Mouse (Mus musculus): ENCODE measurements around the gene Tekt2.

The Tekt2 gene

GRCm38 (mm10) chr4:126325281-126325861, at the start of gene Tekt2:
Gene Tekt2 (minus strand): TSS chr4:126325688.
- DNase-seq, result no peak

GRCm38 (mm10) chr4:126371497-126371896, 46.0 kb upstream of the Tekt2 start:
- DNase-seq, result no peak

- DNase-seq, result no peak
Observed at GRCm38 (mm10) chr4:126360069-126360468, 34.6 kb upstream of the Tekt2 start.

DNA sequence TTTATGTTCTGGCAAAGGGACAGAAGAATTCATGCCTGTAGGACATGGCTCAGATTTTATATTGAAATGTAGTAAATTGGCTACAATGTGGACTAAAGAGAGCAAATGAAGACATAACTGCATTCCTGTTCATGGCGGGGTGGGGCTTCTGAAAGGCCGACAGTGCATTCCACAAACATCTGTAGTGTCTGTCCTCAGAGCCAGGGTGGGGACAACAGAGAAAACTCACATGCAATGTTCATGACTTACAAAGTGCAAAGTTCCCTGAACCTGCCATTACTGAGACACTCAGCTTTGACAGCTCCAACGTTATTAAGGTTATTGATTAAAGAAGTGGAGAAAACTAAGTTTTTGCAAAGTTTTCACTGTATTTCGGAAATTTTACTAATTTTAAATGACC, 18.0 kb upstream of the Tekt2 start:
- DNase-seq, result no peak

DNA sequence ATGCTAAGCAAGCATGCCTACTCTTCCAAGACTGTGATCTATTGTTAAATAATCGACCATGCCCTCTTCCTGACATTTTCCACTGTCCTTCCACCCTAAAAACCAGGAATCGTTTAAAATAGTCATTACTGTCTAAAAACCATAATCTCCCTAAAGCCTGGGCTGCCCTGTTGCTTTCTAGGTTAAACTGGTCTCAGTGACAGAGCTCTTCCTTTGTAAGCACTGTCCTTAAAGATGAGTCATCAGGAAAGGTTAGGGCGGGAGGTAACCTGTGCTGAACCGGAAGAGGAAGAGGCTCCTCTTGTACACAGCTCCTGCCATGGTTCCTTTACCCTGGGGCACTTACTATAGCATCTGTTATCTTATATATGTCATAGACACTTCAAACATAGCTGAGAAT, 14.0 kb upstream of the Tekt2 start:
- no peak for DNase-seq

DNA sequence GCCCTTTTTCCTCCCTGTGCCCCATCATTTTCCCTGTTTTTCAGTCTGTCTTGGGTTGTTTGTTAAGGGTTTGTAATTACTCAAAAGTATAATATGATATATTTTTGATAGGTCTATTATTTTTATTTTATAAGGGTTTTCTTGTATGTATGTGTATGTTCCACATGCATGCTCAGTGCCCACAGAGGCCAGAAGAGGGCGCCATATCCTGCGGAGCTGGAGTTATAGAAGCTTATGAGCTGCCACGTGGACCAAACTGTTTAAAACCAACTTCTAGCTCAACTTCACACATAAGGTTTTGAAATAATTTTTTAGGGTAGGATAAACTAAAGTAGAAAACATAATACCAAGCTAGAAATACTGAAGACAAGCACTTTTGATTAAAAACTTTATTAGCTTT, 6.9 kb upstream of the Tekt2 start:
- no peak for DNase-seq

- no peak for DNase-seq
Observed at GRCm38 (mm10) chr4:126331751-126332150, 6.3 kb upstream of the Tekt2 start.

GRCm38 (mm10) chr4:126330295-126330694, 4.8 kb upstream of the Tekt2 start:
- DNase-seq, result no peak

DNA sequence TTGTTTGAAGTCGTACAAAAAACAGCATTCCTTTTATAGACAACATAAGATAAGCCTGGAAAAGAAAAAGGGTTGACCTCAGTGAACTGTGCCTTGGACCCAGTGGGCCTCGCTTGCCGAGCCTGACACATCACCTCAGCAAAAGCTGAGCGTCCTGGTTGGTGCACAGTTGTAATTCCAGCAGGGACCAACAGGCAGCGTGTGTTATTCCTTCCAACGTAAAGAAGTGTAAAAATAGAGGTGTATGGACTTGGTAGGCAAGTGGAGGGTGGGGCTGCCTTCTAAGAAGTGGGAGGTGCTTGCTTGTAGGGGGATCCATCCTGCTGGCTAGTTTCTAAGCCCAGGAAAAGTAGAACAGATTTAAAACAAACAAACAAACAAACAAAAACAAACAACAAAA, 548 bp upstream of the Tekt2 start:
- DNase-seq, result no peak

DNA sequence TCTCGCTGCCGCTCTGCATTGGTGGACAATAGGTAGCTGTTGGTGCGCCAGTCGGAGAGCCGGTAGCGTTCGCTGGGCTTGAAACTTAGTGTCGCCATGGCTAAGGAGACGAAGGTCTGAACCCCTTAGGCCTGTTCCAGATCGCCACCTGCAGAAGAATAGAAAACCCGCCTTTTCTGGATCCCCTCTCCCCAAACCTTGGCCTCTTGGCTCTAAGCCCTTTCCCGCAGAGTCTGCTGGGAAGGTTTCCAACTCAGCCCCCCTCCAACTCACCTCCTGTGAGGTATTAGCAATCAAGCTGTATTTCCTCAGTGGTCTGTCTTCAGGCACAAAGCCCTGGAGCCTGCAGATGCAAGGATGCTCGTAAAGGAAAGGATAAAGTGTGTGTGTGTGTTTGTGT, 627 bp downstream of the Tekt2 start:
- no peak for DNase-seq

GRCm38 (mm10) chr4:126322646-126323045, 2.8 kb downstream of the Tekt2 start:
- no peak for DNase-seq

DNA sequence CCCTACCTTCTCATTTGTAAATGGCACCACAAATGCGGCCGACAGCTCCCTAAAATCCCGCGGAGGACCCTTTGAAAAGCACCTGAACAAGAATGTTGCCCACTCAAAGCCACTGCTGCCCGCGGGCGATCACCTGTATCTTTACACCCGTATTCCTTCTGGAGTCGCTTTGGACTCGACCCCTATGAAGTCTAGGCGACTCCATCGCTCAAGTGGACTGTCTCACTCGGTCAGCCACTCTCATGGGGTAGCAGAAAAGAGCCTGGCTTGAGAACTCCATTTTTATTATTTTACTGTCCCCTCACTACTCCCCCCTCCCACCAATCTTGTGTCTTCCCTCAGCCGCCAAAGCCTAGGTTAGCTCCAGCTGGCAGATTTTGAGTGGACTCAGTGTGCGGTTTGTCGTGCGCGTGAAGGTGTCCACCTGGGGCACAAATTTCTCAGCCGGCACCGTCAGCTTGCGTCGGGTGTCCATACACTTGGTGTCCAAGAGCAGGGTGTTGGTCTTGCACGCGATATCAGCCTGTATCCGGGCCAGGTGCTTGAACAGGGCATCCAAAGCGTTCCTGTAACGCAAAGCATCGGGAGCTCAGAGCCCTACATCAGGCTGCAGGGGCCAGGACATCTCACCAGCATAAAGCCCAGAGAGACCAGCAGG, 3.5 kb downstream of the Tekt2 start:
- DNase-seq, result peak in 1 of 2 experiments; percentile 45

DNA sequence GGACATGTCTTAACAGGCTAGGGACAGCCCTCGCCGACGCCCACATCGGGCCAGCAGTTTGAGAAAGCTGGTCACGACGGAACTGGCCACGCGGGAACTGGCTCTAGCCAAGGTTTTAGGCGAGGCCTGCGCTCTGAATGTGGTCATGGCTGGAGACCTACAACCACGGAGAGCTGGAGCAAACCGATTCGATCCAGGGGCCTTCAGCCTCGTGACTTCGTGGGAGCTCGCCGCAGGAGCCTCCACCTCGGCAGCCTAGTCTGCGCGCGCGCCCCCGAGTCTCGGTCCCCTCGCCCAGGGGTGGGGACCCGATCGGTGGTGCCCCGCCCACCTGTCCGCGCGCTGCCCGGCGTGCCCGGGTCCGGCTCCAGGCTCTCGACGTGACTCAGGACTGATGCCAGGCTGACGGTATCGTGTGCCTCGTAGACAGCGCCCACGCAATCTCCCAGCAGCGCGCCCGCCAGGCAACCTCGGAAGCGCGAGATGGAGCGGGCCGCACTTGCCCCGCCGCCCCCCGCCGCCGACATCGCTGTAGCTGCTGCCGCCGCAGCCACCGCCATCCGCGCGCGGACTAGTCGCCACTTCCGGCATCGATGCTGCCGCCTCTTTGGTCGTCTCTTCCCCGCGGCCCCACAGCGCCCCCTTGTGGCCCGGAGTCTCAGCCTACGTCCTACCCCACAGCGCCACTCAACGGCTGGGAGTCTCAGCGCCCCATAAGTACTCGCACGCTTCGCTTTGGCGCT, 4.2 kb downstream of the Tekt2 start, which contains the start of gene Adprhl2:
TSS of gene Adprhl2 (minus strand) at position 593 of the 743 bp plus-strand sequence.
- peak; percentile 97 to 100 for DNase-seq

DNA sequence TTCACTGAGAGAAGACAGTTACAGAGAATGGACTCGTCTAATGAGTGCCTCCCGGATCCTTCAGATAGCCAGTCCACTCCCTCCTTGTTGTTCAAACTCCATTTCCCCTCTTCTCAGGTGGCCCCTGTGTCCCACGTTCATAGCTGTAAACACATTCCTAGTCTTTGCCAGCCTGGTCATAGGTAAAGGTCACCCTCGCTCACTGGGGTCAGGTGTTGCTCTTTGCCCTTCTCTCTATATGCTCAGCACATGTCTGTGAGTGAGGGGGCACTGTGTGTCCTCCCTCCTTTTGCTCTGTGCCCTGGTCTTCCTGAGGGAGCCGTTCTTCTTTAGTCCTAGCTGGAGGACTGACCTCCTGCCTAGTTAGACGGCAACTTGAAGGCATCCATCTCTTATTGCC, 5.7 kb downstream of the Tekt2 start:
- no peak for DNase-seq

- no peak for DNase-seq
Observed at GRCm38 (mm10) chr4:126316443-126317040, 8.9 kb downstream of the Tekt2 start.

DNA sequence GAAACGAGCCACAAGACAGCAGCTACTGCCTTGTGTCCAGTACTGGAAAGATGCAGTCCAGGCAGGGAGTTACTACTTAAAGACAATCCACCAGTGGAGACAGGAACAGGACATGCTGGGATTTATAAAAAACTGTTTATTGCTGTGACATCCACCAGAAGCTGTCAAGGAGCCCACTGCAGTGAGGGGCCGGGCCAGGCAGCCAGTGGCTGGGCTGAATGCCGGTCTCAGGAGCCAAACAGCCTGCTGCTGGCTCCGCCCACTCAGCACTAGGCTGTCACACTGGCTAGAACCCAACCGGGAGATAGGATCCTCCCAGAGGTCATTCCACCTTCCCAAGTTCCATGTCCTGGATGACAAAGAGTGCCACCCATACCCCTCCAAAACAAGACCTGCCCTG, 9.6 kb downstream of the Tekt2 start:
- peak in 1 of 2 experiments; percentile 39 for DNase-seq

GRCm38 (mm10) chr4:126314393-126314792, 11.1 kb downstream of the Tekt2 start:
- DNase-seq, result no peak

GRCm38 (mm10) chr4:126313202-126313601, 12.3 kb downstream of the Tekt2 start:
- no peak for DNase-seq

DNA sequence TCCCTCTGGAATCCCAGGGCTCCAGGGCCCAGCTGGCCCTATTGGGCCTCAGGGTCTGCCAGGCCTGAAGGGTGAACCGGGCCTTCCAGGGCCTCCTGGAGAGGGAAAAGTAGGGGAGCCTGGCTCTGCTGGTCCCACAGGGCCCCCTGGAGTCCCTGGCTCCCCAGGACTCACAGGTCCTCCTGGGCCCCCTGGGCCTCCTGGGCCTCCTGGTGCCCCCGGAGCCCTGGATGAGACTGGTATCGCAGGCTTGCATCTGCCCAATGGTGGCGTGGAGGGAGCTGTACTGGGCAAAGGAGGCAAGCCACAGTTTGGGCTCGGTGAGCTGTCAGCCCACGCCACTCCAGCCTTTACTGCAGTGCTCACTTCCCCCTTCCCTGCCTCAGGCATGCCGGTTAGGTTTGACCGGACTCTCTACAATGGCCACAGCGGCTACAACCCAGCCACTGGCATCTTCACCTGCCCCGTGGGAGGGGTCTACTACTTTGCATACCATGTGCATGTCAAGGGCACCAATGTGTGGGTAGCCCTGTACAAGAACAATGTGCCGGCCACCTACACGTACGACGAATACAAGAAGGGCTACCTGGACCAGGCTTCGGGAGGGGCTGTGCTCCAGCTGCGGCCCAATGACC, 13.8 kb downstream of the Tekt2 start:
- DNase-seq, result no peak

- no peak for DNase-seq
Observed at GRCm38 (mm10) chr4:126310344-126310743, 15.1 kb downstream of the Tekt2 start.

GRCm38 (mm10) chr4:126309922-126310309, 15.6 kb downstream of the Tekt2 start:
- DNase-seq, result peak; percentile 92 to 96

DNA sequence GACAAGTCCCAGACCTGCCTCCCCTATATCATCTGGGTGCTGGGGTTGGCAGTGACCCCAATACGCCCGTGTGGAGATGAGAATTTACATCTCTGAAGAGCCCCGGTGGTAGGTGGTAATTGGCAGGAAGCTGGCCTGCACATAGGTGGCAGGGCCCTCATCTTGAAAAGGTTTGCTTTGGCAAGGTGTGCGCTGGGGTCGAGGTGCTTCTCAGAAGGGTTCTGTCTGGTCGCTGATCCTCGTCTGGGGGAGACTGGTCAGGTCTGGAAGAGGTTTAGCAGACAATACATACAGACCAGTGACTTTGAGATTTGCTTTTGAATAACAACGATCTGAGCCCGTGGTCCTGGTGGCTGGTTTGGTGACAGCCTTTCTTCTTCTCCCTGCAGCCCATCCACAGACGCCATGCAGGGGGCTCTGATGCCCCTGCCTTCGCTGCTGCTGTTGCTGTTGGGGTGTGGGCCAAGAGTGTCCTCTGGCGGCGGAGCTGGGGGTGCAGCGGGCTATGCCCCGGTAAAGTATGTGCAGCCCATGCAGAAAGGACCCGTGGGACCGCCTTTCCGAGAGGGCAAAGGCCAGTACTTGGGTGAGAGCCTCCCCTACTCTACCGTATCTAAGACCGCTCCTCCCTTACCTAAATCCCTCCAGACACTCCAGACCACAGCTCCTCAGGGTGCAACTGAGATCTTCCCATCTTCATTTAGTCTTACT, 16.1 kb downstream of the Tekt2 start:
- DNase-seq, result peak; percentile 47 to 61

GRCm38 (mm10) chr4:126306827-126307226, 18.7 kb downstream of the Tekt2 start:
- no peak for DNase-seq

All from cerebellum, adult 18-20 months (tissue).